Mouse (Mus musculus) granulocyte monocyte progenitor cell, adult 5-6 weeks (primary cell): Measurements from ENCODE around the gene Zfp131. TPM values are rescaled to one million over a fixed set of nuclear protein-coding genes. Genes with fewer than 3 reads are reported as not detected.

Source experiments
- total RNA-seq, 2 experiments: library from RNA; stranded (forward) in 1 of 2; stranded (reverse) in 1 of 2; fragments of 200-712, 200-1000 nt in 1 of 2; fragments of >200 nt in 1 of 2; fragmentation: Nextera tagmentation in 1 of 2; gene quantifications; 2 replicates each; pipeline ENCODE4 v1.2.3; 2014 to 2017

Gene Zfp131
- total RNA-seq, 2 experiments from 2014 or later: 49.3 to 64.4 TPM

Other genes starting within 250 kb of the Zfp131 start
- 0.94 TPM in 1 of 2 replicates, not detected in the other for gene Ccl28, start 167.1 kb downstream of the Zfp131 start, total RNA-seq (2014; fragmentation: Nextera tagmentation)
- 0.26 TPM in 1 of 2 replicates, not detected in the other for gene Ccl28, start 167.1 kb downstream of the Zfp131 start, total RNA-seq (2017)
- gene Hmgcs1, start 100.5 kb downstream of the Zfp131 start, total RNA-seq (2014; fragmentation: Nextera tagmentation): 18.3 and 21.5 TPM in 2 replicates
- 32.9 and 35.5 TPM in 2 replicates for gene Hmgcs1, start 100.5 kb downstream of the Zfp131 start, total RNA-seq (2017)
- gene Nim1k, start 35.0 kb downstream of the Zfp131 start, total RNA-seq (2014; fragmentation: Nextera tagmentation): 0.30 and 0.83 TPM in 2 replicates
- 0.26 and 0.88 TPM in 2 replicates for gene Nim1k, start 35.0 kb downstream of the Zfp131 start, total RNA-seq (2017)
- gene AF067063, start 39.3 kb upstream of the Zfp131 start, total RNA-seq (2014; fragmentation: Nextera tagmentation): not detected in 2 replicates
- not detected in 2 replicates for gene AF067063, start 39.3 kb upstream of the Zfp131 start, total RNA-seq (2017)
- gene D13Ertd608e, start 45.1 kb upstream of the Zfp131 start, total RNA-seq (2014; fragmentation: Nextera tagmentation): not detected in 2 replicates
- gene D13Ertd608e, start 45.1 kb upstream of the Zfp131 start, total RNA-seq (2017): not detected in 2 replicates
- gene Tcstv1, start 103.9 kb upstream of the Zfp131 start, total RNA-seq (2014; fragmentation: Nextera tagmentation): not detected in 2 replicates
- not detected in 2 replicates for gene Tcstv1, start 103.9 kb upstream of the Zfp131 start, total RNA-seq (2017)
- gene Gm21761, start 138.4 kb upstream of the Zfp131 start, total RNA-seq (2014; fragmentation: Nextera tagmentation): not detected in 2 replicates
- gene Gm21761, start 138.4 kb upstream of the Zfp131 start, total RNA-seq (2017): not detected in 2 replicates
- not detected in 2 replicates for gene B020031M17Rik, start 159.9 kb upstream of the Zfp131 start, total RNA-seq (2014; fragmentation: Nextera tagmentation)
- gene B020031M17Rik, start 159.9 kb upstream of the Zfp131 start, total RNA-seq (2017): not detected in 2 replicates
- gene Gm36079, start 236.1 kb upstream of the Zfp131 start, total RNA-seq (2014; fragmentation: Nextera tagmentation): not detected in 2 replicates
- not detected in 2 replicates for gene Gm36079, start 236.1 kb upstream of the Zfp131 start, total RNA-seq (2017)